36 mouse cellular contexts compared by ENCODE assay signal in genomic region chr19:53316963-53317362, GRCm38 (mm10). TPM values are rescaled to one million over a fixed set of nuclear protein-coding genes. Genes with fewer than 3 reads are reported as not detected.
"Had no signal": no experiment of that assay in that cellular context is flagged by ENCODE, and none has a peak within 500 bp of the region (broad histone marks: within the 10 kb centered on the region; RNA-seq: fewer than 3 reads in every experiment).

No protein-coding gene starts in this region.

- H3K9me3 ChIP-seq: heart, embryonic 13.5 days; heart, embryonic 15.5 days; hindbrain, embryonic 10.5 days; hindbrain, embryonic 12.5 days; limb, embryonic 13.5 days; limb, embryonic 15.5 days had no signal

- H3K9ac ChIP-seq: heart, embryonic 13.5 days; heart, embryonic 15.5 days; hindbrain, embryonic 12.5 days; hindbrain, embryonic 14.5 days; limb, embryonic 13.5 days; limb, embryonic 15.5 days; liver, embryonic 14.5 days had no signal

- DNase-seq: gastrocnemius, postnatal 14 days; gastrocnemius, postnatal 36 days; heart, adult 2 months; heart, postnatal 14 days; heart, postnatal 4 days; kidney, adult 18-20 months; kidney, adult 8-10 months; kidney, postnatal 10 days; kidney, postnatal 25 days; kidney, postnatal 4 days; left cerebral cortex, postnatal 4 days had no signal

- H3K36me3 ChIP-seq: heart, embryonic 13.5 days; heart, embryonic 15.5 days; hindbrain, embryonic 12.5 days; limb, embryonic 13.5 days; limb, embryonic 15.5 days had no signal

- H3K27me3 ChIP-seq: heart, embryonic 13.5 days; heart, embryonic 15.5 days; hindbrain, embryonic 12.5 days; limb, embryonic 13.5 days; limb, embryonic 15.5 days had no signal

- H3K4me3 ChIP-seq: heart, adult 2 months; heart, embryonic 13.5 days; heart, embryonic 15.5 days; hindbrain, embryonic 10.5 days; hindbrain, embryonic 12.5 days; layer of hippocampus, adult 2 months; left cerebral cortex, adult 2 months; limb, embryonic 13.5 days; limb, embryonic 15.5 days had no signal

- H3K27ac ChIP-seq: heart, adult 2 months; heart, embryonic 13.5 days; heart, embryonic 15.5 days; hindbrain, embryonic 10.5 days; hindbrain, embryonic 12.5 days; hindbrain, embryonic 14.5 days; layer of hippocampus, adult 2 months; left cerebral cortex, adult 2 months; limb, embryonic 13.5 days; limb, embryonic 15.5 days; liver, embryonic 14.5 days had no signal

- H3K4me2 ChIP-seq: heart, embryonic 11.5 days; heart, embryonic 13.5 days; heart, embryonic 15.5 days; hindbrain, embryonic 12.5 days; hindbrain, embryonic 14.5 days; limb, embryonic 13.5 days; limb, embryonic 15.5 days; liver, embryonic 11.5 days had no signal

- ATAC-seq: hindbrain, embryonic 16.5 days; inflammation-experienced regulatory T-cells, adult 6 months; intestine, embryonic 16.5 days had no signal

RNA-seq across cellular contexts. Expression of gene Gm10197, which starts 54.6 kb away (rescaled TPM):
- total RNA-seq: gastrocnemius, adult 18-20 months; gastrocnemius, adult 8-10 months; gastrocnemius, postnatal 14 days; gastrocnemius, postnatal 36 days; granulocyte monocyte progenitor cell, adult 5-6 weeks; heart, adult 2 months; heart, postnatal 14 days; heart, postnatal 4 days; layer of hippocampus, adult 2 months; layer of hippocampus, postnatal 10 days; layer of hippocampus, postnatal 25 days; left cerebral cortex, adult 2 months; left cerebral cortex, postnatal 25 days; left cerebral cortex, postnatal 4 days had no signal
- polyA plus RNA-seq: frontal cortex, adult 2 months; heart, adult 2 months; heart, embryonic 13.5 days; heart, embryonic 15.5 days; heart, postnatal 0 days; hindbrain, embryonic 10.5 days; hindbrain, embryonic 12.5 days; hindbrain, embryonic 14.5 days; hindbrain, embryonic 16.5 days; inflammation-experienced regulatory T-cells, adult 6 months; intestine, embryonic 16.5 days; kidney, embryonic 16.5 days; limb, embryonic 11.5 days; limb, embryonic 13.5 days; limb, embryonic 15.5 days; liver, embryonic 11.5 days; liver, embryonic 14.5 days had no signal
